In genomic region chr4:46015605-46016004, GRCm38 (mm10) we compare ENCODE assay signal across 19 mouse cellular contexts. TPM values are rescaled to one million over a fixed set of nuclear protein-coding genes. Genes with fewer than 3 reads are reported as not detected.
DNase-seq lines count a peak whose midpoint lies in the region; ATAC-seq and TF ChIP-seq lines count a peak whose summit lies in the region.
"Had no signal": no experiment of that assay in that cellular context is flagged by ENCODE, and none has a peak within 500 bp of the region (broad histone marks: within the 10 kb centered on the region; RNA-seq: fewer than 3 reads in every experiment).

No protein-coding gene starts in this region.

- H3K79me2 ChIP-seq in heart, adult 2 months (replicated peaks; ENCODE audit: control insufficient read depth, insufficient read depth, low read length), result no peaks in the 10 kb centered on the region
- H3K79me2 ChIP-seq in liver, adult 2 months (ENCODE audit: control insufficient read depth, insufficient read depth, low read length), result no peaks in the 10 kb centered on the region

- WGBS in heart, adult 2 months, result 89% methylated on average over 1 of the region's 1 CpGs
- WGBS in liver, adult 2 months, result 97% methylated on average over 1 of the region's 1 CpGs

- no peaks in the 10 kb centered on the region for H3K4me1 ChIP-seq in heart, adult 2 months (ENCODE audit: control insufficient read depth, insufficient read depth, low read length)
- H3K4me1 ChIP-seq in liver, adult 2 months (ENCODE audit: control insufficient read depth, insufficient read depth, low read length), result no peaks in the 10 kb centered on the region
- H3K4me1 ChIP-seq: embryonic facial prominence, embryonic 15.5 days; heart, embryonic 13.5 days; hindbrain, embryonic 15.5 days; neural tube, embryonic 13.5 days; stomach, embryonic 15.5 days had no signal

- TF ChIP-seq CTCF in heart, adult 2 months (IDR thresholded peaks at IDR 0.05), result peak; percentile 21; the same call in 1 of the 2 replicates
- TF ChIP-seq CTCF in liver, adult 2 months (IDR thresholded peaks at IDR 0.05; ENCODE audit: low read depth, low read length), result peak; percentile 19; the same call in 1 of the 2 replicates

- intact Hi-C loops in heart, adult 2 months (cut with DNase I), result no loop called here

- H3K4me3 ChIP-seq in heart, adult 2 months, result no peak overlapping the region
- H3K4me3 ChIP-seq in liver, adult 2 months (ENCODE audit: insufficient read depth, low read depth, low read length), result no peak overlapping the region
- H3K4me3 ChIP-seq: embryonic facial prominence, embryonic 15.5 days; heart, embryonic 13.5 days; hindbrain, embryonic 15.5 days; neural tube, embryonic 13.5 days; stomach, embryonic 15.5 days had no signal

- 0 out of 2 replicates have a peak, but pooled peaks have one; percentile 25 for ATAC-seq in erythroid progenitor cell, adult 5-6 weeks (replicated peaks; ENCODE audit: low FRiP score, poor library complexity, severe bottlenecking)

- H3K36me3 ChIP-seq in heart, adult 2 months (ENCODE audit: control insufficient read depth, insufficient read depth, low read length), result no peaks in the 10 kb centered on the region
- peaks cover 43% of the 10 kb centered on the region for H3K36me3 ChIP-seq in liver, adult 2 months (ENCODE audit: control insufficient read depth, insufficient read depth, low read length)
- H3K36me3 ChIP-seq: stomach, embryonic 15.5 days had no signal

- no peak for DNase-seq in heart, adult 2 months
- DNase-seq in heart, adult 8-10 months (ENCODE audit: low spot score), result no peak
- DNase-seq in liver, adult 2 months (ENCODE audit: extremely low read depth, low read depth, low spot score), result no peak
- DNase-seq in liver, result no peak
- peak; percentile 5 for DNase-seq in 416B (ENCODE audit: low read depth)
- DNase-seq in right cerebral cortex, postnatal 25 days, result no peak
- no peak for DNase-seq in adrenal gland, postnatal 36 days
- DNase-seq: B cell, adult 2 months; cerebellum, adult 9-10 months; heart, postnatal 4 days; kidney, adult 8-10 months; midbrain, embryonic 14.5 days; thymus, adult 2 months had no signal

- no peaks in the 10 kb centered on the region for H3K27me3 ChIP-seq in heart, adult 2 months (ENCODE audit: control insufficient read depth, insufficient read depth, low read length)
- no peaks in the 10 kb centered on the region for H3K27me3 ChIP-seq in liver, adult 2 months (ENCODE audit: control insufficient read depth, insufficient read depth, low read length)
- H3K27me3 ChIP-seq: embryonic facial prominence, embryonic 15.5 days; heart, embryonic 13.5 days; hindbrain, embryonic 15.5 days; neural tube, embryonic 13.5 days; stomach, embryonic 15.5 days had no signal

- no peak overlapping the region for H3K27ac ChIP-seq in heart, adult 2 months
- no peak overlapping the region for H3K27ac ChIP-seq in liver, adult 2 months (replicated peaks; ENCODE audit: insufficient read depth, low read depth, low read length)
- H3K27ac ChIP-seq: embryonic facial prominence, embryonic 15.5 days; heart, embryonic 13.5 days; hindbrain, embryonic 15.5 days; neural tube, embryonic 13.5 days; stomach, embryonic 15.5 days had no signal

- no peak for TF ChIP-seq POLR2A in heart, adult 2 months (IDR thresholded peaks at IDR 0.05; ENCODE audit: insufficient read depth, low read depth, low read length)
- no peak for TF ChIP-seq POLR2A in liver, adult 2 months (IDR thresholded peaks at IDR 0.05; ENCODE audit: extremely low read depth, insufficient read depth, low read length)

- no peak overlapping the region for H3K9ac ChIP-seq in heart, adult 2 months (ENCODE audit: low read depth, low read length)
- H3K9ac ChIP-seq in liver, adult 2 months (ENCODE audit: low read depth, low read length), result no peak overlapping the region
- H3K9ac ChIP-seq: embryonic facial prominence, embryonic 15.5 days; heart, embryonic 13.5 days; hindbrain, embryonic 15.5 days; neural tube, embryonic 13.5 days; stomach, embryonic 15.5 days had no signal

- TF ChIP-seq EP300 in heart, adult 2 months (IDR thresholded peaks at IDR 0.05; ENCODE audit: insufficient read depth, low read depth, low read length), result no peak

RNA-seq across cellular contexts. Expression of gene Tmod1, which starts 23.1 kb away (rescaled TPM):
- total RNA-seq in heart, adult 2 months (2021), result 100 to 1,000 TPM; 250 to 264 TPM
- 142 and 220 TPM in 2 replicates for polyA plus RNA-seq in heart, adult 2 months (2012; rRNA removed)
- 100 to 1,000 TPM; 233 to 302 (median 283) TPM for total RNA-seq in heart, adult 8-10 months (2022)
- 0.09 TPM in 1 of 2 replicates, not detected in the other for total RNA-seq in liver, adult 2 months (2014; rRNA removed)
- 0.07 TPM in 1 of 2 replicates, not detected in the other for polyA plus RNA-seq in liver, adult 2 months (2012; rRNA removed)
- total RNA-seq in erythroid progenitor cell, adult 5-6 weeks (2015; ENCODE audit: low replicate concordance), result 258 and 260 TPM in 2 replicates
- 189 and 234 TPM in 2 replicates for total RNA-seq in erythroid progenitor cell, adult 5-6 weeks (2017; ENCODE audit: low replicate concordance)
- total RNA-seq in adrenal gland, postnatal 36 days (2021), result 1 to 10 TPM; 2.0 to 6.6 TPM

RNA-seq across cellular contexts. Expression of gene Tdrd7, which starts 50.5 kb away (rescaled TPM):
- total RNA-seq in heart, adult 2 months (2021), result 10 to 100 TPM; 11.2 to 12.6 TPM
- 6.2 and 11.4 TPM in 2 replicates for polyA plus RNA-seq in heart, adult 2 months (2012; rRNA removed)
- total RNA-seq in heart, adult 8-10 months (2022), result 10 to 100 TPM in 3 of 4 experiments, 1 to 10 TPM in 1; 9.2 to 12.1 (median 10.1) TPM
- 27.0 and 27.8 TPM in 2 replicates for total RNA-seq in liver, adult 2 months (2014; rRNA removed)
- polyA plus RNA-seq in liver, adult 2 months (2012; rRNA removed), result 10.9 and 11.3 TPM in 2 replicates
- 38.1 and 45.8 TPM in 2 replicates for total RNA-seq in erythroid progenitor cell, adult 5-6 weeks (2015; ENCODE audit: low replicate concordance)
- total RNA-seq in erythroid progenitor cell, adult 5-6 weeks (2017; ENCODE audit: low replicate concordance), result 8.7 and 10.7 TPM in 2 replicates
- total RNA-seq in adrenal gland, postnatal 36 days (2021), result 10 to 100 TPM; 28.5 to 32.3 TPM

Comparison
In these comparisons a context has a peak if more than half of its experiments do, and no peak if none do; other contexts are left out.
1. RNA of gene Tmod1, which starts 23.1 kb away (total RNA-seq): 233 to 302 TPM in heart, adult 8-10 months, 250 to 264 TPM in heart, adult 2 months and 189 to 260 TPM in erythroid progenitor cell, adult 5-6 weeks; 2.0 to 6.6 TPM in adrenal gland, postnatal 36 days and 0.09 TPM in liver, adult 2 months; every median in the first group is over 10 times any median in the second.